Mouse (Mus musculus) gastrocnemius, postnatal 10 days (tissue): ENCODE results near the gene Rybp. TPM values are rescaled to one million over a fixed set of nuclear protein-coding genes. Genes with fewer than 3 reads are reported as not detected.

Experiments
- DNase-seq: peaks from one replicate; pipeline ENCODE4 v3.0.0; 2021; ENCODE audit warnings: mixed read lengths
- long read RNA-seq, 2 experiments: library from polyadenylated mRNA; stranded (forward); transcript quantifications; one replicate each; pipeline ENCODE4 v2.0.0; 2021
- total RNA-seq, 2 experiments: library from RNA; stranded (reverse); gene quantifications; 2 replicates each; pipeline ENCODE4 v1.2.3; 2021

Gene Rybp
- total RNA-seq, result 1 to 10 TPM; 7.6 to 8.7 TPM
- long read RNA-seq, experiment 1, full-length matches to known transcripts, result 1 of 2 reads
- long read RNA-seq, experiment 1, partial matches to known transcripts, result 0 of 2 reads
- long read RNA-seq, experiment 1, other reads (novel, unspliced or antisense), result 1 of 2 reads
- long read RNA-seq, experiment 2, result 0 reads

DNA sequence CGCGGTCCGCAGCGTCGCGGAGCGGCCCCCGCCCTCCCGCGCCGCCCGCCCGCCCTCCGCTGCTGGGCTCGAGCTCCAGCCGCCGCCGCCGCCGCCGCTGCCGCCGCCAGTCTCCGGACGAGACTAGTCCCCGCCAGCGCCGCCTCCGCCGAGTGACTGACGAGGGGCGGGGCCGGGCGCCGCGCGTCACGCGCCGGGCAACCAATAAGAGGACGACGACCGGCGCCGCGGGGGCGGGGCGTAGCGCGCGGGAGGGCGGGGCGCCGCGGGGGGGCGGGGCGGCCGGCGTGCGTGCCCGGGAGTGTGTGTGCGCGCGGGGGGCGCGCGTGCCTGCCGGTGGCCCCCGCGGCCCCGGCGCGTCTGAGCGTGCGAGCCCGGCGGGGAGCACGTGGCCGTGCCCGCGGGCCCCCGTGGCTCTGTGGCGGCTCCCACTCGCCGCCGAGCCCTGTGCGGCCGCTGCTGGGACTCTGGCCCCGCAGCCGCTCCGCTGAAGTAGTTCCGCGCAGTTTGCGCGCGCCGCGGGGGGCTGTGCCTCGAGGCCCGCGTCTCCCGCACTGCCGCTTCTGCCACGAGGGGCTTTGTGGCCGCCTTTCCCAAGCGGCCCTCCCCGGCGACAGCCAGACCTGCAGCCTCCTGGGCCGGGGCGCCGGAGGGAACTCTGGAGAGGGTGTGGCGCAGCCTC is at the start of gene Rybp:
TSS of gene Rybp (minus strand) at position 152 of the 682 bp plus-strand sequence.
- peak; percentile 96 for DNase-seq

DNA sequence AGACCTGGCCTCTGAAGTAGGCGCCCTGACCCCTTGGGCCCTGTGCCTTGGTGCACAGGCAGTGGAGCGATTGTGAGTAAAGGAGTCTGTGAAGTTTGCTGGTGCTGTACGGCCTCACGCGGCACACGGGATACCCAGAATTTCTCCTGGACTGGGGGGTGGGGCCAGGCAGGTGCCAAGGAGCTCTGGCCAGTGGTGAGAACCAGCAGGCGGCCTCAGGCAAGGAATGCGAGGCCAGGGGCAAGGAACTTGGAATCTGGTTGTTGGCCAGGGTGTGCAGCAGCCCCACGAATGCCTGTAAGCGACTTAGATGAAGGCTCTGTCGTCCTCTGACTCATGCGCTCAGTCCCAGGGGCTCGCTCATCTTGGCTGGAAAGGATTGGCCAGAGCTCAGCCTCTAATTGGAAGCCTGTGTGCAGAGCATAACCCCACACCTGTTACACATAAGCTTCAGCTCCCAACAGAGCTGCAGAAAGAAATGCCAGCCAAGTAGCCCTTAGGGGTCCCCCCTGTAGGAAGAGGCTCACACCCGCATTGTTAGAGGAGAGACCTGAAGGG is 49.4 kb upstream of the Rybp start:
- DNase-seq, result peak; percentile 39

- DNase-seq, result no peak
These were observed 48.3 kb upstream of the Rybp start for GRCm38 (mm10) chr6:100335506-100336144.

- no peak for DNase-seq
These were observed 46.5 kb upstream of the Rybp start for GRCm38 (mm10) chr6:100333745-100334144.

- no peak for DNase-seq
These were observed 45.2 kb upstream of the Rybp start for GRCm38 (mm10) chr6:100332479-100332878.

DNA sequence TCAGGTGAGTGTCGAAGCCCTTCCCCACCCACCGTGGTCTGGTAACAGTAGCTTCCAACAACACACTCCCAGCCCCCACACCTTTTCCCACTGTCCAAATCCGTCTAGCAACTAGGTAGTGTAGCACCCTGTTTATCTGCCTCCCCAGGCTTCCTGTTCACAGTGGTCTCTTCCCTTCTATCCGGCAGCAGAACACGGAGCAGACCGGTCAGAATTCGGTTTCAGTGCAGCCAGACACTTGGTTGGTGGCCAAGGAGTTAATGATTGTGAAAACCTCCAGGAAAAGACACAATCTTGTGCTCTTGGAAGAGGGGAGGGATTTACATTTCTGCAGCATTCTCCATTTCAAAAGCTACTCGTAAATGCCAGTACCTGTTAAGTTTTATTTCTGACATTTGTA is 44.3 kb upstream of the Rybp start:
- DNase-seq, result no peak

GRCm38 (mm10) chr6:100331055-100331454 is 43.8 kb upstream of the Rybp start:
- no peak for DNase-seq

- DNase-seq, result no peak
These were observed 42.3 kb upstream of the Rybp start for GRCm38 (mm10) chr6:100329542-100329941.

GRCm38 (mm10) chr6:100327050-100327449 is 39.8 kb upstream of the Rybp start:
- peak; percentile 70 for DNase-seq

DNA sequence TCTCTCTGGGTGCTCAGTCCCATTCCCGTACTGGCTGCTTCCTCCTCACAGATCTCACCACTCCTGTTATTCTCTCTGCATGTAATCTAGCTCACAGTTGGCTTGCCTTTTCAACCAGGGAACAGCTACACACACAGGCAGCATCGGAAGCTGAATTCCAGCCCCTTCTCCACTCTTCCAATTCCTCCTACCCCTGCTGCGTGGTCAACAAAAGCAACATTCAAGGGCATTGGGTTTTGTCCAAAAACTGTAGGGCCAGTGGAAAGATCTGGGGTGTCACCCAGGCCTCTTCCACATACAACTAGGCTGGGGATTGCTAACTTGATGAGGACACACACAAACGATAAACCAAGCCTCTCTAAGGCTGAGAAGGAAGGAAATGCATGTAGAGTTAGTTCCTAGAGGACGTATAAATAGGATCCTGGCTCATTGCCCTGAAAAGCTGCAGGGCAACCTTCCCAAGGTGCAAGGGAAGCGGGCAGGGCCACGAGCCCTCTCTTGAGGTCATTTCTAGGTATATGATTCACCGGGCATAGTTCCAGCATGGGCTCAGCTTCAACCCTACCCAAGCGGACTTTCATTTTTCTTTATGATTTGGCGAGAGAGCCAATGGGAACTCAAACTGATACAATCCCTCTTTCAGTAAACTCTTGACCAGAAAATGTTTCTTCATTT is 36.6 kb upstream of the Rybp start:
- DNase-seq, result no peak

- DNase-seq, result no peak
These were observed 35.3 kb upstream of the Rybp start for GRCm38 (mm10) chr6:100322561-100322960.

DNA sequence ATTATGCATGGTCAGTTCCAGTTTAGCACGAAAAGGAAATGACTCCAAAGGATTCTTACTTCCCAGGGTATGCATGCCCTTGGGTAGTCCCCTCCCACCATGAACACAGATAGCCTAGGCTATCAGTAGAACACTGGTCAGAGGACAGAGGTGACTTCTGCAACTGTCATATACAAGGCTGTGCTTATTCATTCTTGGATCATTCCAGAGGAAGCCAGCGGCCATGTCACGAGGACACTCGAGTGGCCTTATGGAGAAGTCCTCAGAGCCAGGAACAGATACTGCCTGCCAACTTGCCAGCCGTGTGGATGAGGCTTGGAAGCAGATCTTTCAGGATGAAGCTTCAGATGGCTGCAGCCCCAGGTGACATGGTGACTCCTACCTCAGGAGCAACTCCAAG is 34.9 kb upstream of the Rybp start:
- no peak for DNase-seq

DNA sequence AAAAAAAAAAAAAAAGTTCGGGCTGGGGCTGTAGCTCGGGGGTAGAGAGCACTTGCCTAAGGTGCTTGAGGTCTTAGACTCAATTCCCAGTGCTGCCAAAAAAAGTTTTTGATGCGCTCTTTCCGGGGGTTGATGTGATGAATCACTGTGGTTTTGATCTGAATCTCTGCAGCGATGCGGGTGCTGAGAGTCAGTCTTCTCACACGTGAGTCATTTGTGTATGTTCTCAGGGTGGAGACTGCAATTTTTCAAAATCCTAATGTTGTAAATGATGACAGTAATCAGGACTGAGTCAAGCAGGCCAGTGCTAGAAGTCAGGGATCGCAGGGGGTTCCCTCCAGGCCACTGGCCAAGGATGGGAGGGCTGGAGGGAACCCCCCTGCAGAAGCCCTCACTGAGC is 26.9 kb upstream of the Rybp start:
- no peak for DNase-seq

GRCm38 (mm10) chr6:100311167-100311566 is 23.9 kb upstream of the Rybp start:
- DNase-seq, result no peak

GRCm38 (mm10) chr6:100304831-100305230 is 17.5 kb upstream of the Rybp start:
- no peak for DNase-seq

GRCm38 (mm10) chr6:100301410-100302108 is 14.3 kb upstream of the Rybp start:
- DNase-seq, result peak; percentile 30

DNA sequence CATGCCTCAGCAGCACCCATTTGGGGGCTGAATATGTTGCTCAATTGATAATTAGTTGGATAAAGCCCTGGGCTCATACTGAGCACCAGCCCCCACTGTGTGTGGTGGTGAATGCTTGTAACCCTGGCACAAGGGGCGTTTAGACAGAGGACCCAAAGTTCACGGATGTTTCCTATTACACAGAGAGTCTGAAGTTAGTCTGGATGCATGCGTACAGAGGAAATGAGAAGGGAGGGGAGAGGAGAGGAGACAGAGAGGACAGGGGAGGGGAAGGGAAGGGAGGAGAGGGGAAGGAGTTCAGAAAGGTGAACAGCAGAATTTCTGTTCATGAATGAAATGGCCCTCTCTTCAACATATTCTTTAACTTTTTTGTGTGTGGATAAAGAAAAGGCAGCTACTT is 13.5 kb upstream of the Rybp start:
- DNase-seq, result no peak

- no peak for DNase-seq
These were observed 11.7 kb upstream of the Rybp start for GRCm38 (mm10) chr6:100298945-100299344.

DNA sequence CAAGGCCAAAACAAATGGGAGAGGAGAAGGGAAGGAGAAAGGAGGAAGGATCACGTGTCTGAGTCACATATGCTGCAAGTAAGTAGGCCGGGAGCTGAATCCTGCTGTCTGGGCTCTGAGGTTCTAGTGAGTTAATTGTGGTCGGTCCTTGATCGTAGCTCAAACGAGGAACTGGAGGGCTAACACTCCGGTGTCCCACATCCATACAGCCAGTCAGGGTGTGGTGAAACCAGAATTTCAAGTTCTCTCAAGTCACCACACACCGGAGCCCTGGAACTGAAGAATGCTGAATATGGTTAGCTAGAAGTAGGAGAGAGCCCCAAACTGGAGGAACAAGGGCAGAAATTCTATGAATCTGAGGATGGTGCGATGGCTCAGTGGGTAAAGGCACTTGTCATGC is 10.3 kb upstream of the Rybp start:
- DNase-seq, result no peak

DNA sequence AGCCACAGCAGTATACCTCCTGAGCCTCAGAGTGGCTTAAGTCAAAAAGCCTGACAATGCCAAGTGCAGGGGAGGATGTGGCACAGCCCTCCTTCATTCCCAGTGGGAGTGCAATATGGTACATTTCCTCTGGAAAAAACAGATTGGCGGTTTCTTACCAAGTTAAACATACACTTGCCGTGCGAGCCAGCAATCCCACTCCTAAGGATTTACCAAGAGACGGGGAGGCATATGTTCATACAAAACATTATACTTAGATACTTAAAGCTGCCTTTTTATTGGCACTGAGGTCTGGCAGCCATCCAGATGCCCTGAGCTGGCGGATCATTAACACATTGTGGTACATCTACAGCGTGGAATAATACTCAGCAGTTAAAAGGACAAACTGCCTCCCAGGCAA is 5.1 kb upstream of the Rybp start:
- no peak for DNase-seq

DNA sequence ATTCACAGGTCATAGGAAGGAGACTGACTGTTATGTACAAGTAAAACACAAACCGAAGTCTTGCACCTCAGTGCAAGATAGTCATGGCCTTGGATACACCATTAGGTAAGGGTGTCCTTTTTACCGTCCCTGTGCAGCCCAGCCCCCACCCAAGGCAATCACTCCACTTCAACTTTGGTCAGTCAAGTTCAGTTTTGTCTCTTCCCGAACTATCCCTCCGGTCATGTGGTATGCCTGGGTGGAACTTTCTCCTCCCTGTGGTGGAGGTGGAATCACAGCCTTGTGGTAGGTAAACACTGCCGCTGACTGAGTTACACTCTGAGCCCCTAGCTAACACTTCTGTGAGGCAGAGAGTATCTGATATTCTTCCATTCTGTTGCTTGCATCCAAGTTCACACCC is 1.8 kb upstream of the Rybp start:
- DNase-seq, result no peak

DNA sequence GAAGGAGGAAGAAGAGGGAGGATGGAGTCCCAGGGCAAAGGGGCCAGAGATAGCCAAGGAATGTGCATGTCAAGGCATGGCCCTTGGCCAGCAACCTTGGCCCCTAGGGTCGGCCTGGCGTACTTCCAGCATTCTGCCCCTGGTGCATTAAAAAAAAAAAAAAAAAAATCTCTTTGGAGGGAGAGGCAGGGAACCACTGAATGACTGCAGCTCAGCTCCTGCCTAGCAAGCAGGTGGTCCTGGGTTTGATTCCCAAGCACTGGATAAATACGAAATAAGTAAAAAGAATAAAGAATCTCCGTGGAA is 1.4 kb upstream of the Rybp start:
- peak; percentile 15 for DNase-seq
